Mouse (Mus musculus) small intestine, adult 2 months (tissue): ENCODE measurements at regions not wholly inside any gene's neighbourhood (a gene's known extent, or its start where the extent isn't known, plus 50 kb on each side); places are given as distances from the start of the nearest gene placed in this dataset.

ENCODE experiments used
- H3K27ac ChIP-seq: fragments of 200-500 bp; 2 replicates; pipeline ENCODE4 v1.5.1; 2012; ENCODE audit warnings: low read depth, low read length, control low read depth, inconsistent platforms; ENCODE audit not compliant: insufficient read depth
- H3K27me3 ChIP-seq: fragments of 200-500 bp; 2 replicates; pipeline ENCODE4 v1.6.1; 2012; ENCODE audit warnings: mild to moderate bottlenecking, moderate library complexity, low read length, inconsistent platforms; ENCODE audit not compliant: control insufficient read depth, insufficient read depth
- H3K36me3 ChIP-seq: fragments of 200-500 bp; 2 replicates; pipeline ENCODE4 v1.6.1; 2012; ENCODE audit warnings: mild to moderate bottlenecking, low read length, control low read depth, inconsistent platforms; ENCODE audit not compliant: control insufficient read depth, insufficient read depth
- H3K4me1 ChIP-seq: fragments of 200-500 bp; 2 replicates; pipeline ENCODE4 v1.6.1; 2012; ENCODE audit warnings: low read length, inconsistent platforms, mixed read lengths; ENCODE audit not compliant: control insufficient read depth, insufficient read depth, insufficient read length
- H3K4me3 ChIP-seq: fragments of 200-500 bp; 2 replicates; pipeline ENCODE4 v1.5.1; 2012; ENCODE audit warnings: low read depth, mild to moderate bottlenecking, control low read depth, inconsistent platforms, low read length, moderate library complexity
- CTCF ChIP-seq: fragments of 200-500 bp; IDR thresholded peaks from 2 replicates; pipeline ENCODE4 v1.5.1; 2012; ENCODE audit warnings: low read depth, mild to moderate bottlenecking, control low read depth, inconsistent platforms, low read length, moderate library complexity, mixed read lengths; ENCODE audit not compliant: insufficient replicate concordance, insufficient read length; ENCODE audit errors: extremely low read depth
- POLR2A ChIP-seq: fragments of 200-500 bp; IDR thresholded peaks from 2 replicates; pipeline ENCODE4 v1.6.1; 2012; ENCODE audit warnings: low read depth, mild to moderate bottlenecking, control low read depth, inconsistent platforms, low read length, moderate library complexity
- WGBS: fragments of 180-500 bp; shearing (Covaris S2); methylation state at CpG from one replicate; pipeline ENCODE4 v1.1.7; 2018; 5-methylcytosine and 5-hydroxymethylcytosine counted together

DNA sequence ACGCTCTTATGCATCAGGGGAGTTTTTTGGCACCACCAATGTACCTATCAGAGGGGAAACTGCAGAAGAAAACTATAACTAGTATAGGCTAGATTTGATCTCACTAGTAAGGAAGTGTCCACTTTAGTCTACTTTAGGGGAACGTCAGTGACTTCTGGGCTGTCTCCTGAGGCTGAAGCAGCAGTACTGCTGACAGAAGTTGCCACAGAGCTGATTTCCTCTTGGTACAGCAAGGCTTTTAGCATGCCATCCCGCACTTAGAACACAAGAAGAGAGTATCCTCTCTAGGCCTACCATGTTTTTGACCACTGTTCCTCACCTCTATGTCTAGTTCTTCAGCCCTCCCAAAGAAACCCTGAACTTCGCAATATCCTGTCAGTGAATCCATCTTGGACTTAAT, 148.2 kb downstream of the Sox4 start:
- WGBS, result 59% methylated on average over 4 of the region's 4 CpGs
- Histone ChIP-seq H3K27me3 (no peaks in the 10 kb centered on the region), H3K4me1 (no peaks in the 10 kb centered on the region), H3K27ac (no peak overlapping the region), H3K36me3 (no peaks in the 10 kb centered on the region), H3K4me3 (no peak overlapping the region)
- TF ChIP-seq CTCF (no peak), POLR2A (no peak)

DNA sequence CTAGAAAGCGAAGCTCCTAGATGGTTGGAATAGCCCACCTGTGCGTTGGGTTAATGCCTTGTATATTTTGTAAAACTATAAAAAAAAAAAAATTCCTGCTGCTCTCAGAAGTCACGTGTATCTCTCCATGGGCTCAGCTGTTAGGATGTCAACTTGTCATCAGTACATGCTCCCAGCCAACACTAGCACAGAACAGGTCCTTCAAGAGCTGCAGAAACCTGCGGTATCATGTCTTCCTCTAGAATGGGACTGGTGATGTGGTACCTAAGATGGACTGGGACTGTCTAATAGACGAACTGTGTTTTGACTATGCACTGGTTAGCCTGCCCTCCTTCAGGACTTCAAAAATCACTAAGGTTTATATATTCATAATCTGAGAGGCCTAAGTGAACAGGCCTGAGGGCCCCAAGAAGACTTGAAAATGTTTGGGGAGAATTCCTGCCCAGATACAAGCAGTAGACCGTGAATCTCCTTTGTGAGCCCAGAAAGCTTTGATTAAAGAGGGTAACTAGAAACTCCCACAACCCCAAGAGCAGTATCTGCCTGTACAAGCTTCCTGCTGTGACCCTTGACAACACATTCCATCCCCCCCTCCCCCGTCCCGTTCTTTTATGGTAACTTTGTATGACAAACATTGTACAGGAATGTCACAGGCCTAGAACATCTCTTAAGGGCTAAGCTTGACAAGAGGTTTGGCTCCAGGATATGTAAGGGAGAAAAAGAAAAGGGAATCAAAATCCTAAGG, 152.1 kb downstream of the Sox4 start:
- Histone ChIP-seq H3K4me1 (no peaks in the 10 kb centered on the region), H3K36me3 (no peaks in the 10 kb centered on the region), H3K27ac (no peak overlapping the region), H3K27me3 (no peaks in the 10 kb centered on the region), H3K4me3 (no peak overlapping the region)
- WGBS, result 85% methylated on average over 8 of the region's 8 CpGs
- TF ChIP-seq POLR2A (no peak), CTCF (no peak)

DNA sequence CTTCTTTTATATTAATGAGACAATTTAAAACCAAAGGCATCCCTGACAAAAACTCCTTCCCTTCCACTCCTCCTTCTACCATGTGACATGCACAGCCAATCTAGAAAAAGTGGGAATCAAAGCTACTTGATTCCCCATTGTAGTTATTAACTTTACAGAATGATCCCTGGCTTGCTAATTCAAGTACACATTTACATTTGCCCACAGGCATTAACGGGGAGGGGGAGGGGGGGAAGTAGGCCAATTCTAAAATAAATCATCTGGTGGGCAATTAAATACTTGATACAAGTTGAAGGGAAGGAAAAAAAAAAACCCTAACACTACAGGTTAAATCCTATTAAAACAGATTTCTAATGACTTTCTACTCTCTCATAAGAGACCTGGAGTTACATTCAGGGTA, 152.8 kb downstream of the Sox4 start:
- H3K27ac ChIP-seq, result no peak overlapping the region
- 81% methylated on average over 1 of the region's 1 CpGs for WGBS
- no peaks in the 10 kb centered on the region for H3K36me3 ChIP-seq
- H3K4me3 ChIP-seq, result no peak overlapping the region
- no peaks in the 10 kb centered on the region for H3K27me3 ChIP-seq
- no peaks in the 10 kb centered on the region for H3K4me1 ChIP-seq
- no peak for TF ChIP-seq CTCF

DNA sequence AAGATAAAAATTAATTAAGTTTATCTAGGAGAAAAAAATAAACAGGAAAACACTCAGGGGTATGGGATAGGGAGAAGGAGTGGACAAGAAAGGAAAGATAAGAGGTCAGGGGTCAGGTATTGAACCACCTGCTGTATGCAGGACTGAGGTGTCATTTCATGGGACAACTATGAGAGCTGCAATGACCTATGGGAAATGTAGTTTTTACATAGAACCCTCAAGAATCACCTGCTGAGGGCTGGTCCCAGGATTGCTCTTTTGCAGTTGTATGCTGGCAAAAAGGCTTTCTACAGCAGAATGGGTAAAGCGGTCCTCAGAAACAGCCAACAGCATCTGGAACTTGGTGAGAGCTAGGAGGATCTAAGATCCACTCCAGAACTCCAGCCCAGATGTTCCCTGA, 154.0 kb downstream of the Sox4 start:
- WGBS, result 81% methylated on average over 1 of the region's 1 CpGs
- TF ChIP-seq POLR2A, result no peak
- TF ChIP-seq CTCF, result no peak
- no peaks in the 10 kb centered on the region for H3K27me3 ChIP-seq

DNA sequence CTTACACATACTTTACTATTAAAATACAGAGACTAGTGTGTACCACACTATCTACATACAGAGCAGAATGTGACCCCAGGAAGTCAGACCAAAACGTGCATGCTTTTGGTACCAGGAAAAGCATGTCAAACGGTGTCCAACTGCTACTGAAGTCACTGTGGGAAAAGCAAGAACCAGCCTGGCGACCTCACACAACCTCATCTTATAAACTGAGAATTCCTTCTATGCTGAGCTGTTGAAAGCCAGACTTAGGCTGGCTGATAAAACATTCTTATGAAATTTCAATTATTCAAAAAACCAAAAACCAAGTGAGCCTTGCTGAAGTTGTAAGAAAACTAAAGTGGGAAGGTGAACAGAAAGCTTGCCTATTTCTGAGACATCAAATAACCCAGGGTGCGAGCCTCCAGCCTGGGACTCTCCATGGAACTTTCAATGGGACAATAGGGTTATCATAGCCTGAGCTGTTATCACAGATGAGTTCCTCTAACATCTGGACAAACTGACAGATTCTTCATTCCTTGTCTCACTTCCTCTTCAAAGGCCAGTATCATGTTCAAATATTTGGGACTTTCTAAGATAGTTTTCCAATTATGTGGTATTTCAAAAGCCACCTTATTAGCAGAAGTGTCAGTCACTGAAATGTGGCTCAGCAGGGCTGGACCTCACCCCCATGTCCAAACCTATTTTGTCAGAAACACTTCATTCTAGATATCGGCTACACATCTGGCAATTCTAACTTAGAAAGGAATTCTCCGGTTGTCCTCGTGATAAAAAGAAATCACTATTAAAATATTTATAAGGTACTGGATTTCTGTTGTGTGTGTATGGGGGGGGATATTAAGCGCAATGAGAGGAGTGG, 155.7 kb downstream of the Sox4 start:
- WGBS, result 75% methylated on average over 8 of the region's 8 CpGs
- Histone ChIP-seq H3K27ac (no peak overlapping the region), H3K4me3 (no peak overlapping the region), H3K4me1 (no peaks in the 10 kb centered on the region), H3K27me3 (no peaks in the 10 kb centered on the region), H3K36me3 (no peaks in the 10 kb centered on the region)
- TF ChIP-seq CTCF, result no peak
- no peak for TF ChIP-seq POLR2A

More for the DNA sequence above, 154.0 kb downstream of the Sox4 start:
- H3K4me1 ChIP-seq, result no peaks in the 10 kb centered on the region
- no peak overlapping the region for H3K4me3 ChIP-seq
- H3K27ac ChIP-seq, result no peak overlapping the region
- no peaks in the 10 kb centered on the region for H3K36me3 ChIP-seq

DNA sequence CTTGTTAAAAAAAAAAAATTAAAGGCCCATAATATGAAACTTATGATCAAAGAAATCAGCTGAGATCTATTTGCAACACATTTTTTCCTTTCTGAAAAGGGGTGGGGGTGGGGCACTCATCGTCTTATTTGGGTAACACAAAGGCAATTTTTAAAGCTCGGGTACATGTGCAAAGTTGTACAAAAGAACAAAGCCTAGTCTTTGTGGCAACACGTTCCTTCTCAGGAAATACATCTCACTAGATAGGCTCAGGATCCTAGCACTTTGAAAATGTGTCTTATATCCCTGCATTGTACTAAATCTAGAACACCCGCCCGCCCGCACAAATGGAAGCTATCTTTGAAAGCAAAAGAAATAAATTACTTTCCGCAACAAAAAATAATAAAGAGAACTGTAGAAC, 158.2 kb downstream of the Sox4 start:
- no peak overlapping the region for H3K4me3 ChIP-seq
- no peaks in the 10 kb centered on the region for H3K4me1 ChIP-seq
- WGBS, result 81% methylated on average over 7 of the region's 7 CpGs
- TF ChIP-seq CTCF, result no peak
- TF ChIP-seq POLR2A, result no peak
- H3K27me3 ChIP-seq, result no peaks in the 10 kb centered on the region
- no peaks in the 10 kb centered on the region for H3K36me3 ChIP-seq
- no peak overlapping the region for H3K27ac ChIP-seq

DNA sequence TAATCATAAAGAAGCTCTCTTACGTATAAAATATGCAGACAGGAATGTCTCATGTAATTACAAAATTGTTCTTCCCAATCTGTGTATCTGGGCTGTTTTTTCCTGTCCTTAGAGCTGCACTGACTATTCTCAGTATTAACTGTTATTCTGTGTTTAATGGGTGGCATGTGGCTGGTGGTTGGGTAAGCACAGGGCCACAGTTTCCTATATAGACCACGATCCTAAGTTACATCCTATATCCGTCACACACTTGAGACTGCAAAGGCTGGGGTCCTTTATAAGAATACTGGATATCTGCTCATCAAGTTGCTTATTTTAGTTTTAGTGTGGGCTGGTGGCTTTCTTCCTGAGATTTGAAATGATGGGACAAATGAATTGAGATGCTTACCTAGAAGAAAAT, 159.0 kb downstream of the Sox4 start:
- no peaks in the 10 kb centered on the region for H3K36me3 ChIP-seq
- TF ChIP-seq CTCF (no peak), POLR2A (no peak)
- no peak overlapping the region for H3K4me3 ChIP-seq
- H3K27ac ChIP-seq, result no peak overlapping the region
- no peaks in the 10 kb centered on the region for H3K27me3 ChIP-seq
- no peaks in the 10 kb centered on the region for H3K4me1 ChIP-seq
- 84% methylated on average over 3 of the region's 3 CpGs for WGBS
